Mouse (Mus musculus): ENCODE results near the gene Smarce1. TPM values are rescaled to one million over a fixed set of nuclear protein-coding genes. Genes with fewer than 3 reads are reported as not detected.

Gene Smarce1
- total and polyA plus RNA-seq, 3 experiments = 149 to 464 (median 246) TPM

DNA sequence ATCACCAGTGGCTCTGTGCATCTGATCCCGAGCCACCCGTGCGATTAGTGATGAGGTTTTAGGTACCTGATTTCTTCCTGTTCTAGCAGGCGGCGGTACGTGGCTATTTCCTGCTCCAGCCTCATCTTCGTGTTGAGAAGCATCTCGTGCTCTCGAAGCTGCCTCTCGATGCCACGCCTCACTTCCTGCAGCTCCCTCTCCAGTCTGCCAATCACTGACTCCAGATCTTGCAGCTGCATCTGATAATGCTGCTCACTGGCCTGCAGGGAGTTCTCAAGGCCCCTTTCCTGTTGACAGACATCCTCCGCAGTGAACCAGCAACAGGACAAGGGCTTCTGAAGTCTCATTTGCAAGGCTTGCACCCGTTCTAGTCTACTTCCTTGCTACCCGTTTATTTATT is 7.7 kb upstream of the Smarce1 start:
- dilution Hi-C loops (cut with MboI; ENCODE audit: extremely low pct_ligation_motif_present, extremely low pct_unique_long_range_greater_than_20kb, low sequenced_read_pairs) = no loop called here

GRCm38 (mm10) chr11:99231049-99231816 is 416 bp upstream of the Smarce1 start:
- H3K36me3 ChIP-seq (replicated peaks in 1 of 2; ENCODE audit: control insufficient read depth in 1 of 2, insufficient read depth in 1 of 2, low read length in 1 of 2) = peaks cover 27 to 50% of the 10 kb centered on the region in 2 experiments
- no peaks in the 10 kb centered on the region for H3K27me3 ChIP-seq (replicated peaks)
- peaks cover 40% of the 10 kb centered on the region for H3K79me2 ChIP-seq (replicated peaks; ENCODE audit: control insufficient read depth, extremely low read depth, insufficient read depth, poor library complexity, severe bottlenecking)
- DNase-seq (ENCODE audit: extremely low read depth) = no peak
- peak overlapping the region; percentile 12; the same call in 1 of the 2 replicates for H3K27ac ChIP-seq (ENCODE audit: insufficient read depth, low read depth)
- peaks cover 3 to 37% of the 10 kb centered on the region in 2 experiments for H3K4me1 ChIP-seq (ENCODE audit: control insufficient read depth in 1 of 2, insufficient read depth in 2 of 2)
- no peaks in the 10 kb centered on the region for H3K9me3 ChIP-seq (replicated peaks; ENCODE audit: low read length)
- peak overlapping the region; percentile 68 for H3K4me2 ChIP-seq (ENCODE audit: insufficient read depth, low read depth, poor library complexity, severe bottlenecking)
- H3K4me3 ChIP-seq (replicated peaks in 1 of 3; ENCODE audit: low read depth in 2 of 3, low read length in 2 of 3, poor library complexity in 1 of 3) = peak overlapping the region; percentile 68 to 91 (median 75)
- in situ Hi-C loops (cut with MboI; ENCODE audit: low pct_ligation_motif_present, low pct_unique_long_range_greater_than_20kb, low sequenced_read_pairs) (no loop called here), dilution Hi-C loops (cut with MboI; ENCODE audit: extremely low pct_ligation_motif_present, extremely low pct_unique_long_range_greater_than_20kb, low sequenced_read_pairs) (no loop called here)
- H3K9ac ChIP-seq (ENCODE audit: insufficient read depth, low read depth) = peak overlapping the region; percentile 92
- no peak for TF ChIP-seq CHD2 (IDR thresholded peaks at IDR 0.05; ENCODE audit: low read length)
- TF ChIP-seq MYC (IDR thresholded peaks at IDR 0.05; ENCODE audit: low read depth, low read length) = no peak
- TF ChIP-seq MAX (IDR thresholded peaks at IDR 0.05; ENCODE audit: low read length) = 0 out of 2 replicates have a peak, but pooled peaks have one; percentile 16
- TF ChIP-seq TBP (conservative IDR thresholded peaks at IDR 0.05; ENCODE audit: low read depth, low read length) = 0 out of 2 replicates have a peak, but pooled peaks have one; percentile 48
- TF ChIP-seq POLR2A (IDR thresholded peaks at IDR 0.05; ENCODE audit: low read depth, low read length) = no peak
- no peak for TF ChIP-seq E2F4 (IDR thresholded peaks at IDR 0.05; ENCODE audit: insufficient replicate concordance, low read depth, low read length)
- TF ChIP-seq RAD21 (IDR thresholded peaks at IDR 0.05; ENCODE audit: low read depth, low read length) = no peak
- TF ChIP-seq SIN3A (IDR thresholded peaks at IDR 0.05; ENCODE audit: low read length) = peak; percentile 76; the same call in 1 of the 2 replicates
- TF ChIP-seq NRF1 (IDR thresholded peaks at IDR 0.05; ENCODE audit: low read depth, low read length) = no peak
- no peak for TF ChIP-seq MAZ (IDR thresholded peaks at IDR 0.05; ENCODE audit: low read depth, low read length)
- TF ChIP-seq BHLHE40 (IDR thresholded peaks at IDR 0.05; ENCODE audit: low read depth, low read length) = no peak
- no peak for TF ChIP-seq JUN (IDR thresholded peaks at IDR 0.05; ENCODE audit: insufficient read depth, low read depth, low read length)
- no peak for TF ChIP-seq IRF4 (IDR thresholded peaks at IDR 0.05; ENCODE audit: low read depth, low read length)
- no peak for TF ChIP-seq ZKSCAN1 (IDR thresholded peaks at IDR 0.05; ENCODE audit: borderline replicate concordance, low read depth, low read length)
- no peak for TF ChIP-seq ELF1 (IDR thresholded peaks at IDR 0.05; ENCODE audit: low read depth, low read length)
- TF ChIP-seq NELFE (IDR thresholded peaks at IDR 0.05; ENCODE audit: low read depth, low read length) = no peak
- peak; percentile 54; the same call in 1 of the 2 replicates for TF ChIP-seq RCOR1 (conservative IDR thresholded peaks at IDR 0.05; ENCODE audit: low read depth, low read length)
- no peak for TF ChIP-seq GABPA (IDR thresholded peaks at IDR 0.05; ENCODE audit: insufficient replicate concordance, low read depth, low read length)
- TF ChIP-seq MEF2A (IDR thresholded peaks at IDR 0.05; ENCODE audit: borderline replicate concordance, low read depth, low read length) = no peak
- TF ChIP-seq ZMIZ1 (IDR thresholded peaks at IDR 0.05; ENCODE audit: low read depth, low read length) = no peak
- no peak for TF ChIP-seq USF1 (IDR thresholded peaks at IDR 0.05; ENCODE audit: low read depth, low read length)
- TF ChIP-seq KAT2A (IDR thresholded peaks at IDR 0.05; ENCODE audit: insufficient replicate concordance, low read length) = no peak
- no peak for TF ChIP-seq EP300 (IDR thresholded peaks at IDR 0.05; ENCODE audit: low read length)
- no peak for TF ChIP-seq USF2 (conservative IDR thresholded peaks at IDR 0.05; ENCODE audit: low read depth, low read length)
- TF ChIP-seq PAX5 (IDR thresholded peaks at IDR 0.05; ENCODE audit: low read length) = no peak
- TF ChIP-seq ZC3H11A (IDR thresholded peaks at IDR 0.05; ENCODE audit: low read depth, low read length) = no peak
- TF ChIP-seq TCF12 (IDR thresholded peaks at IDR 0.05; ENCODE audit: low read depth, low read length) = 0 out of 2 replicates have a peak, but pooled peaks have one; percentile 3
- TF ChIP-seq CTCF (conservative IDR thresholded peaks at IDR 0.05 in 1 of 2, IDR thresholded peaks at IDR 0.05 in 1 of 2; ENCODE audit: low read depth in 2 of 2, low read length in 2 of 2) = no peak
- TF ChIP-seq MXI1 (IDR thresholded peaks at IDR 0.05; ENCODE audit: low read depth, low read length) = no peak
- TF ChIP-seq ETS1 (conservative IDR thresholded peaks at IDR 0.05; ENCODE audit: low read depth, low read length) = no peak

More for the DNA sequence above, 7.7 kb upstream of the Smarce1 start:
- Histone ChIP-seq H3K79me2 (replicated peaks; ENCODE audit: control insufficient read depth, extremely low read depth, insufficient read depth, poor library complexity, severe bottlenecking) (peaks cover 6% of the 10 kb centered on the region; the same call in 1 of the 2 replicates), H3K9ac (ENCODE audit: insufficient read depth, low read depth) (no peak overlapping the region), H3K9me3 (replicated peaks; ENCODE audit: low read length) (no peaks in the 10 kb centered on the region), H3K4me2 (ENCODE audit: insufficient read depth, low read depth, poor library complexity, severe bottlenecking) (no peak overlapping the region), H3K27me3 (replicated peaks) (no peaks in the 10 kb centered on the region), H3K4me1 (ENCODE audit: control insufficient read depth in 1 of 2, insufficient read depth in 2 of 2) (peaks cover 10 to 24% of the 10 kb centered on the region in 2 experiments), H3K4me3 (replicated peaks in 1 of 3; ENCODE audit: low read depth in 2 of 3, low read length in 2 of 3, poor library complexity in 1 of 3) (no peak overlapping the region), H3K27ac (ENCODE audit: insufficient read depth, low read depth) (no peak overlapping the region), H3K36me3 (replicated peaks in 1 of 2; ENCODE audit: control insufficient read depth in 1 of 2, insufficient read depth in 1 of 2, low read length in 1 of 2) (peaks cover 37 to 62% of the 10 kb centered on the region in 2 experiments)
- no peak for DNase-seq (ENCODE audit: extremely low read depth)
- in situ Hi-C loops (cut with MboI; ENCODE audit: low pct_ligation_motif_present, low pct_unique_long_range_greater_than_20kb, low sequenced_read_pairs) = no loop called here
- TF ChIP-seq NELFE (IDR thresholded peaks at IDR 0.05; ENCODE audit: low read depth, low read length) (no peak), MYC (IDR thresholded peaks at IDR 0.05; ENCODE audit: low read depth, low read length) (no peak), MXI1 (IDR thresholded peaks at IDR 0.05; ENCODE audit: low read depth, low read length) (no peak), MAFK (IDR thresholded peaks at IDR 0.05; ENCODE audit: insufficient replicate concordance, low read length) (no peak), KAT2A (IDR thresholded peaks at IDR 0.05; ENCODE audit: insufficient replicate concordance, low read length) (no peak)

Measured in CH12.LX (cell line).